Mouse (Mus musculus): ENCODE results near the gene Nprl2. TPM values are rescaled to one million over a fixed set of nuclear protein-coding genes. Genes with fewer than 3 reads are reported as not detected.

The Nprl2 gene
- polyA plus RNA-seq, 1 experiment from 2014 or later = 48.0 TPM

GRCm38 (mm10) chr9:107593101-107593976 is 51.3 kb downstream of the Nprl2 start:
- H3K4me3 ChIP-seq (replicated peaks) = no peak overlapping the region
- no peaks in the 10 kb centered on the region for H3K27me3 ChIP-seq
- H3K36me3 ChIP-seq = peaks cover 55% of the 10 kb centered on the region
- H3K9me3 ChIP-seq (replicated peaks) = no peaks in the 10 kb centered on the region
- H3K4me1 ChIP-seq = peaks cover 12% of the 10 kb centered on the region
- no peak overlapping the region for H3K4me2 ChIP-seq (replicated peaks)
- no peak overlapping the region for H3K9ac ChIP-seq
- no peak overlapping the region for H3K27ac ChIP-seq (replicated peaks)
- ATAC-seq (ENCODE audit: insufficient number of reproducible peaks, low FRiP score, low TSS enrichment, low read depth) = no peak
- 86% methylated on average over 11 of the region's 11 CpGs for WGBS

- Histone ChIP-seq H3K27me3 (no peaks in the 10 kb centered on the region), H3K9ac (no peak overlapping the region), H3K4me3 (replicated peaks) (no peak overlapping the region), H3K27ac (replicated peaks) (no peak overlapping the region), H3K9me3 (replicated peaks) (no peaks in the 10 kb centered on the region), H3K4me1 (0 out of 2 replicates have a peak, but pooled peaks cover under 1% of the 10 kb centered on the region), H3K36me3 (peaks cover 54% of the 10 kb centered on the region), H3K4me2 (replicated peaks) (no peak overlapping the region)
- ATAC-seq (ENCODE audit: insufficient number of reproducible peaks, low FRiP score, low TSS enrichment, low read depth) = no peak
- WGBS = 82% methylated on average over 8 of the region's 8 CpGs
These were observed 52.4 kb downstream of the Nprl2 start for GRCm38 (mm10) chr9:107594281-107595062.

Other genes with a start within 250 kb of the Nprl2 start
- 14.4 and 18.9 TPM in 2 replicates for gene Cish, start 246.2 kb upstream of the Nprl2 start, polyA plus RNA-seq (2015; fragmentation: Nextera tagmentation; extraction: Ambion mirVana)
- 11.7 and 12.3 TPM in 2 replicates for gene Hemk1, start 203.9 kb upstream of the Nprl2 start, polyA plus RNA-seq (2015; fragmentation: Nextera tagmentation; extraction: Ambion mirVana)
- gene 6430571L13Rik, start 201.6 kb upstream of the Nprl2 start, polyA plus RNA-seq (2015; fragmentation: Nextera tagmentation; extraction: Ambion mirVana) = 0.91 and 0.97 TPM in 2 replicates
- gene Cacna2d2, start 142.6 kb upstream of the Nprl2 start, polyA plus RNA-seq (2015; fragmentation: Nextera tagmentation; extraction: Ambion mirVana) = 0.96 and 1.3 TPM in 2 replicates
- gene Tmem115, start 8.3 kb upstream of the Nprl2 start, polyA plus RNA-seq (2015; fragmentation: Nextera tagmentation; extraction: Ambion mirVana) = 51.6 and 53.3 TPM in 2 replicates
- 26.4 and 26.8 TPM in 2 replicates for gene Cyb561d2, start within 50 bp of the Nprl2 start, polyA plus RNA-seq (2015; fragmentation: Nextera tagmentation; extraction: Ambion mirVana)
- gene Zmynd10, start 5.1 kb downstream of the Nprl2 start, polyA plus RNA-seq (2015; fragmentation: Nextera tagmentation; extraction: Ambion mirVana) = 10.7 and 25.9 TPM in 2 replicates
- gene Rassf1, start 9.3 kb downstream of the Nprl2 start, polyA plus RNA-seq (2015; fragmentation: Nextera tagmentation; extraction: Ambion mirVana) = 82.0 and 87.7 TPM in 2 replicates
- 42.9 and 43.6 TPM in 2 replicates for gene Tusc2, start 21.0 kb downstream of the Nprl2 start, polyA plus RNA-seq (2015; fragmentation: Nextera tagmentation; extraction: Ambion mirVana)
- 97.5 and 98.4 TPM in 2 replicates for gene Hyal2, start 25.7 kb downstream of the Nprl2 start, polyA plus RNA-seq (2015; fragmentation: Nextera tagmentation; extraction: Ambion mirVana)
- 14.5 and 15.7 TPM in 2 replicates for gene Hyal1, start 34.7 kb downstream of the Nprl2 start, polyA plus RNA-seq (2015; fragmentation: Nextera tagmentation; extraction: Ambion mirVana)
- gene Naa80, start 36.7 kb downstream of the Nprl2 start, polyA plus RNA-seq (2015; fragmentation: Nextera tagmentation; extraction: Ambion mirVana) = 21.5 and 22.8 TPM in 2 replicates
- gene Hyal3, start 38.6 kb downstream of the Nprl2 start, polyA plus RNA-seq (2015; fragmentation: Nextera tagmentation; extraction: Ambion mirVana) = 2.0 TPM in 2 replicates
- 46.8 and 47.1 TPM in 2 replicates for gene Ifrd2, start 45.4 kb downstream of the Nprl2 start, polyA plus RNA-seq (2015; fragmentation: Nextera tagmentation; extraction: Ambion mirVana)
- gene Sema3b, start 67.0 kb downstream of the Nprl2 start, polyA plus RNA-seq (2015; fragmentation: Nextera tagmentation; extraction: Ambion mirVana) = 21.2 and 22.7 TPM in 2 replicates
- gene Gnai2, start 93.1 kb downstream of the Nprl2 start, polyA plus RNA-seq (2015; fragmentation: Nextera tagmentation; extraction: Ambion mirVana) = 458 and 459 TPM in 2 replicates
- gene Slc38a3, start 127.3 kb downstream of the Nprl2 start, polyA plus RNA-seq (2015; fragmentation: Nextera tagmentation; extraction: Ambion mirVana) = 3.7 and 4.2 TPM in 2 replicates
- gene Gnat1, start 137.5 kb downstream of the Nprl2 start, polyA plus RNA-seq (2015; fragmentation: Nextera tagmentation; extraction: Ambion mirVana) = 1.9 and 3.4 TPM in 2 replicates
- 40.6 and 44.6 TPM in 2 replicates for gene Sema3f, start 168.2 kb downstream of the Nprl2 start, polyA plus RNA-seq (2015; fragmentation: Nextera tagmentation; extraction: Ambion mirVana)
- gene Rbm5, start 228.8 kb downstream of the Nprl2 start, polyA plus RNA-seq (2015; fragmentation: Nextera tagmentation; extraction: Ambion mirVana) = 198 and 218 TPM in 2 replicates

All from embryonic facial prominence, embryonic 15.5 days (tissue).